9 mouse cellular contexts compared by ENCODE assay signal in genomic region chr12:77674755-77675154, GRCm38 (mm10).
DNase-seq lines count a peak whose midpoint lies in the region; ATAC-seq and TF ChIP-seq lines count a peak whose summit lies in the region.
"Had no signal": no experiment of that assay in that cellular context is flagged by ENCODE, and none has a peak within 500 bp of the region (broad histone marks: within the 10 kb centered on the region; RNA-seq: fewer than 3 reads in every experiment).

No protein-coding gene starts in this region.

- ATAC-seq in megakaryocyte, adult 5-6 weeks (ENCODE audit: poor library complexity, severe bottlenecking) = peak; percentile 77

- H3K27ac ChIP-seq in left cerebral cortex, adult 2 months = no peak overlapping the region
- H3K27ac ChIP-seq: hindbrain, embryonic 15.5 days had no signal

- intact Hi-C loops in left cerebral cortex, adult 2 months (cut with DNase I) = no loop called here

- peak; percentile 69 for TF ChIP-seq CTCF in left cerebral cortex, adult 2 months (IDR thresholded peaks at IDR 0.05)

- DNase-seq in adrenal gland, adult 18-20 months (ENCODE audit: low spot score in 2 of 2) = peak; percentile 40 to 50
- DNase-seq in adrenal gland, postnatal 4 days (ENCODE audit: low spot score in 2 of 2) = no peak
- no peak for DNase-seq in left cerebral cortex, adult 2 months (ENCODE audit: extremely low spot score in 1 of 2, low spot score in 2 of 2)
- no peak for DNase-seq in left cerebral cortex, adult 8-10 months (ENCODE audit: low spot score in 2 of 2)
- peak; percentile 32 for DNase-seq in T-cell, adult 2 months (ENCODE audit: low spot score)
- peak; percentile 58 for DNase-seq in embryo, embryonic 11 days
- DNase-seq in thymus, postnatal 36 days = peak; percentile 48 to 56

- H3K4me3 ChIP-seq in left cerebral cortex, adult 2 months = no peak overlapping the region
- H3K4me3 ChIP-seq: hindbrain, embryonic 15.5 days had no signal

Comparison
In these comparisons a context has a peak if more than half of its experiments do, and no peak if none do; other contexts are left out.
1. DNase-seq: peak in adrenal gland, adult 18-20 months (2 of 2), T-cell, adult 2 months (single experiment), embryo, embryonic 11 days (single experiment) and thymus, postnatal 36 days (2 of 2); none in adrenal gland, postnatal 4 days (0 of 2), left cerebral cortex, adult 2 months (0 of 2) and left cerebral cortex, adult 8-10 months (0 of 2).